Mouse (Mus musculus) intestine, postnatal 0 days (tissue): ENCODE results near the gene Limk2. TPM values are rescaled to one million over a fixed set of nuclear protein-coding genes. Genes with fewer than 3 reads are reported as not detected.

Source experiments
- ATAC-seq: fragments of 200-750 bp; cut with Nextera tagmentation; 2 replicates; pipeline ENCODE4 v1.8.0; 2017; ENCODE audit warnings: mild to moderate bottlenecking, moderate TSS enrichment, moderate library complexity
- H3K27ac ChIP-seq: fragments of 300-500 bp; sonication (generic); 2 replicates; pipeline ENCODE4 v1.5.1; 2014; ENCODE audit warnings: mild to moderate bottlenecking, low read depth, low read length, moderate library complexity
- H3K27me3 ChIP-seq: fragments of 300-500 bp; sonication (generic); replicated peaks from 2 replicates; pipeline ENCODE4 v1.6.1; 2014; ENCODE audit warnings: low read length, mixed read lengths; ENCODE audit not compliant: control insufficient read depth, insufficient read depth
- H3K36me3 ChIP-seq: fragments of 300-500 bp; sonication (generic); 2 replicates; pipeline ENCODE4 v1.6.1; 2014; ENCODE audit warnings: mild to moderate bottlenecking, moderate library complexity; ENCODE audit not compliant: control insufficient read depth, insufficient read depth
- H3K4me1 ChIP-seq: fragments of 300-500 bp; sonication (generic); replicated peaks from 2 replicates; pipeline ENCODE4 v1.6.1; 2014; ENCODE audit warnings: antibody characterized with exemption, low read length, mixed read lengths; ENCODE audit not compliant: control insufficient read depth, insufficient read depth
- H3K4me2 ChIP-seq: fragments of 300-500 bp; sonication (generic); replicated peaks from 2 replicates; pipeline ENCODE4 v1.6.1; 2014; ENCODE audit warnings: low read depth, mild to moderate bottlenecking, moderate library complexity
- H3K4me3 ChIP-seq: fragments of 300-500 bp; sonication (generic); 2 replicates; pipeline ENCODE4 v1.5.1; 2014; ENCODE audit warnings: low read depth, low read length
- H3K9ac ChIP-seq: fragments of 300-500 bp; sonication (generic); 2 replicates; pipeline ENCODE4 v1.6.1; 2014; ENCODE audit warnings: mild to moderate bottlenecking, low read depth, low read length
- H3K9me3 ChIP-seq: fragments of 300-500 bp; sonication (generic); 2 replicates; pipeline ENCODE4 v1.6.1; 2016; ENCODE audit warnings: mixed run types; ENCODE audit not compliant: control insufficient read depth
- CTCF ChIP-seq: sonication (generic); IDR thresholded peaks from 2 replicates; pipeline ENCODE4 v1.5.1; 2016; ENCODE audit warnings: low read depth, mild to moderate bottlenecking, control low read depth, antibody characterized with exemption, moderate library complexity
- WGBS: fragments of 180-500 bp; shearing (Covaris S2); extraction: QIAGEN DNeasy Blood & Tissue Kit; methylation state at CpG from one replicate; pipeline ENCODE4 v1.1.7; 2014; 5-methylcytosine and 5-hydroxymethylcytosine counted together
- polyA plus RNA-seq: library from polyadenylated mRNA; unstranded; fragments of >200 nt; fragmentation: Nextera tagmentation; extraction: Ambion mirVana; gene quantifications from 2 replicates; pipeline ENCODE4 v1.2.1, GENCODE M21; 2015

Limk2 gene
- polyA plus RNA-seq, 1 experiment from 2014 or later, result 68.4 TPM

GRCm38 (mm10) chr11:3422242-3422641 is 13.3 kb upstream of the Limk2 start:
- Histone ChIP-seq H3K4me1 (no peaks in the 10 kb centered on the region), H3K4me3 (no peak overlapping the region), H3K36me3 (peaks cover 30% of the 10 kb centered on the region; the same call in 1 of the 2 replicates), H3K27me3 (no peaks in the 10 kb centered on the region), H3K4me2 (no peak overlapping the region), H3K9me3 (no peaks in the 10 kb centered on the region), H3K9ac (no peak overlapping the region), H3K27ac (no peak overlapping the region)
- ATAC-seq, result no peak
- no peak for TF ChIP-seq CTCF
- 82% methylated on average over 4 of the region's 4 CpGs for WGBS

GRCm38 (mm10) chr11:3418741-3419140 is 9.8 kb upstream of the Limk2 start:
- Histone ChIP-seq H3K36me3 (peaks cover 40% of the 10 kb centered on the region), H3K4me3 (no peak overlapping the region), H3K27ac (no peak overlapping the region), H3K4me1 (no peaks in the 10 kb centered on the region), H3K27me3 (no peaks in the 10 kb centered on the region), H3K9me3 (no peaks in the 10 kb centered on the region), H3K4me2 (no peak overlapping the region), H3K9ac (no peak overlapping the region)
- no peak for TF ChIP-seq CTCF
- 71% methylated on average over 4 of the region's 4 CpGs for WGBS
- ATAC-seq, result no peak

GRCm38 (mm10) chr11:3417795-3418194 is 8.8 kb upstream of the Limk2 start:
- H3K27ac ChIP-seq, result no peak overlapping the region
- WGBS, result 54% methylated on average over 6 of the region's 6 CpGs
- no peak for ATAC-seq
- H3K9ac ChIP-seq, result no peak overlapping the region
- H3K4me3 ChIP-seq, result no peak overlapping the region
- H3K4me1 ChIP-seq, result no peaks in the 10 kb centered on the region
- no peak overlapping the region for H3K4me2 ChIP-seq
- TF ChIP-seq CTCF, result no peak
- no peaks in the 10 kb centered on the region for H3K27me3 ChIP-seq
- peaks cover 41% of the 10 kb centered on the region for H3K36me3 ChIP-seq
- H3K9me3 ChIP-seq, result no peaks in the 10 kb centered on the region

- TF ChIP-seq CTCF, result no peak
- WGBS, result 94% methylated on average over 3 of the region's 3 CpGs
- H3K36me3 ChIP-seq, result peaks cover 41% of the 10 kb centered on the region
- no peaks in the 10 kb centered on the region for H3K27me3 ChIP-seq
- H3K27ac ChIP-seq, result no peak overlapping the region
- H3K9ac ChIP-seq, result no peak overlapping the region
- no peaks in the 10 kb centered on the region for H3K9me3 ChIP-seq
- H3K4me3 ChIP-seq, result no peak overlapping the region
- H3K4me2 ChIP-seq, result no peak overlapping the region
- no peak for ATAC-seq
- H3K4me1 ChIP-seq, result no peaks in the 10 kb centered on the region
These were observed 7.4 kb upstream of the Limk2 start for GRCm38 (mm10) chr11:3416399-3416798.

- Histone ChIP-seq H3K4me3 (no peak overlapping the region), H3K9me3 (no peaks in the 10 kb centered on the region), H3K9ac (no peak overlapping the region), H3K4me1 (no peaks in the 10 kb centered on the region), H3K27ac (no peak overlapping the region), H3K4me2 (no peak overlapping the region), H3K36me3 (peaks cover 21% of the 10 kb centered on the region), H3K27me3 (no peaks in the 10 kb centered on the region)
- ATAC-seq, result no peak
- WGBS, result 74% methylated on average over 3 of the region's 3 CpGs
- TF ChIP-seq CTCF, result no peak
These were observed 3.1 kb upstream of the Limk2 start for GRCm38 (mm10) chr11:3412111-3412510.

- peak overlapping the region; percentile 80 for H3K4me3 ChIP-seq
- ATAC-seq, result no peak; the same call in 1 of the 2 replicates
- WGBS, result 1% methylated on average over 34 of the region's 34 CpGs
- peak overlapping the region; percentile 69 for H3K9ac ChIP-seq
- H3K4me2 ChIP-seq, result peak overlapping the region; percentile 87
- no peaks in the 10 kb centered on the region for H3K4me1 ChIP-seq
- no peaks in the 10 kb centered on the region for H3K27me3 ChIP-seq
- peak overlapping the region; percentile 74 for H3K27ac ChIP-seq
- TF ChIP-seq CTCF, result no peak
- H3K9me3 ChIP-seq, result no peaks in the 10 kb centered on the region
- H3K36me3 ChIP-seq, result no peaks in the 10 kb centered on the region
These were observed 625 bp downstream of the Limk2 start for GRCm38 (mm10) chr11:3408131-3408996.
